Mouse (Mus musculus): Measurements from ENCODE around the gene Gm42742. TPM values are rescaled to one million over a fixed set of nuclear protein-coding genes. Genes with fewer than 3 reads are reported as not detected.
A peak's percentile ranks its signal among the peaks of the same experiment; 100 is the strongest.

Gene Gm42742
- polyA plus RNA-seq, 1 experiment: 52.5 TPM

DNA sequence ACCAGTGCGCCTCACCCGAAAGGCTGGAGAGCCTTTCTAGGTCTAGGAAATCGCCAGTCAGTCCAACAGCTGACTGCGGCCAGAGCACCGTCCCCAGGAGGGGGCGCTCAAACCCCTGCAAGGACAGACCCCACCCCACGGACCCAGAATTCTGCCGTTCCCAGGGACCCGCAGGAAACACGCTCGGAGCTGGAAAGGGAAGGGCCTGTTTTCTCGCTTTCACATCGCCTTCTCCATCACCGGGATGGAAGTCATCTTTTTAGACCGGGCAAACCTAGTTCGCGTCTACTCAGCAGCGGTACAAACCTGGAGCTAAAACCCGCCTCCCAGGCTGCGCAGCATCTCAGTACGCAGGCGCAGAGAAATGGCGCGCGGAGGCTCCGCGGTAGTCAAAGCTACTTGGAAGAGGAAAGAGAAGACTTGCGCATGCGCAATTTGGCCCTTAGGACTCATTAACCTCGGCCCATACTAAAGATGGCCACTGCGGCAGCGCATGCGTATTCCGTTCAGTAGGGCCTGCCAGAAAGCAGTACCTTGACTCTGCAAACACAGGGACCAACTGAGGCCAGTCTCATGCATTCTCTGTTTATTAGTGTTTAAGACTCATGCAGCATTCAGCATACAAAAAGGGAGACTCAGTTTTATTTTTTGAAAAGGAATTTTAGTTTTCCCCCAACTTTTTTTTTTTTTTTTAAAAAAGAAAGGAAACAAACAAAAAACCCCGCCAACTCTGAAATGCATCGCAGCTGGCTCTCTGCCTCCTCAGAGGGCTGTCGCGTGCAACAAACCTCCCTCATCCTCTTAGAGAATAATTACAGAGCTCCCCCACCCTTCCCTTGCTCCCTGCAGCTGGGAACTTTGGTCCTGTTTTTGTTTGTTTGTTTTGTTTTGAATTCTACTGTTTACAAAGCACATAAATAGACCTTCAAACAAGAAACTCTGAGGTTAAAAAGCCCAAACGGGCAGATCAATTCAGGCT, 3.6 kb downstream of the Gm42742 start, which contains the start of gene Pagr1a:
Gene Pagr1a, minus strand, starts transcription at position 382 of the 979 bp plus-strand sequence.
- 3% methylated on average over 39 of the region's 39 CpGs for WGBS
- peak within 1 kb of the TSS; percentile 96 for H3K27ac ChIP-seq (ENCODE audit: control insufficient read depth, insufficient read depth, low read depth, low read length, poor library complexity)
- H3K4me1 ChIP-seq (ENCODE audit: control insufficient read depth, insufficient read depth, low read length): peaks cover 5% of the 10 kb centered on the region; the same call in 1 of the 2 replicates
- peak within 1 kb of the TSS; percentile 87 for H3K4me3 ChIP-seq (replicated peaks; ENCODE audit: control insufficient read depth, low read depth, low read length)
- TF ChIP-seq POLR2A (IDR thresholded peaks at IDR 0.05; ENCODE audit: borderline replicate concordance, control insufficient read depth, low read depth, low read length) (peak; percentile 59; the same call in 1 of the 2 replicates), CTCF (IDR thresholded peaks at IDR 0.05; ENCODE audit: control insufficient read depth, insufficient read depth, low read length) (peak; percentile 76)

DNA sequence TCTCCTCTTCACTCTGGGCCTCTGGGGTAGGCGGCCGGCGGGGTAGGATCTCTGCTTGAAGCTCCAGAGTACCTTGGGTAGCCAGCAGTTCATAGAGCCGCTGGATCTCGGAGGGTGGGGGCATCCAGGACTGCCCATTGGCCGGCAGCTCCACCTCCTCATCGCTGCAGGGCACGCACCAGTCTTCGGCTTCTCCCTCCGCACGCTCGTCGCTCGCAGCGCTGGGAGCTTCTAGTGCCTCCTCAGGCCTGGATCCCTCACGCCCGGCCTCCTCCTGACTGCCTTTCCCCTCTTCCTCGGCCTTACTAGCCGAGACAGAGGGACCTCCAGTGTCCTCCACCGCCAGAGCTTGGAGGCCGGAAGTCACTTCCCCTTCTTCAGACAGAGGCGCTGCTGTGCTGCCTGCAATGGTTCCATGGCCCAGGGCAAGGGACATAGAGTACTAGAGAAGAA, 4.4 kb downstream of the Gm42742 start:
- Histone ChIP-seq H3K4me1 (ENCODE audit: control insufficient read depth, insufficient read depth, low read length) (peaks cover 5% of the 10 kb centered on the region; the same call in 1 of the 2 replicates), H3K27ac (ENCODE audit: control insufficient read depth, insufficient read depth, low read depth, low read length, poor library complexity) (peak overlapping the region; percentile 96), H3K4me3 (replicated peaks; ENCODE audit: control insufficient read depth, low read depth, low read length) (peak overlapping the region; percentile 87)
- no peak for TF ChIP-seq CTCF (IDR thresholded peaks at IDR 0.05; ENCODE audit: control insufficient read depth, insufficient read depth, low read length)
- peak; percentile 82; the same call in 1 of the 2 replicates for TF ChIP-seq POLR2A (IDR thresholded peaks at IDR 0.05; ENCODE audit: borderline replicate concordance, control insufficient read depth, low read depth, low read length)
- WGBS: under 1% methylated on average over 22 of the region's 22 CpGs

DNA sequence TGATC, 4.6 kb downstream of the Gm42742 start, which contains the start of gene Pagr1b:
Gene Pagr1b, minus strand, starts transcription at position 4 of the 5 bp plus-strand sequence.
- TF ChIP-seq CTCF (IDR thresholded peaks at IDR 0.05; ENCODE audit: control insufficient read depth, insufficient read depth, low read length) (no peak), POLR2A (IDR thresholded peaks at IDR 0.05; ENCODE audit: borderline replicate concordance, control insufficient read depth, low read depth, low read length) (no peak)
- Histone ChIP-seq H3K27ac (ENCODE audit: control insufficient read depth, insufficient read depth, low read depth, low read length, poor library complexity) (peak within 1 kb of the TSS; percentile 96), H3K4me1 (ENCODE audit: control insufficient read depth, insufficient read depth, low read length) (peaks cover 5% of the 10 kb centered on the region; the same call in 1 of the 2 replicates), H3K4me3 (replicated peaks; ENCODE audit: control insufficient read depth, low read depth, low read length) (peak within 1 kb of the TSS; percentile 87)

DNA sequence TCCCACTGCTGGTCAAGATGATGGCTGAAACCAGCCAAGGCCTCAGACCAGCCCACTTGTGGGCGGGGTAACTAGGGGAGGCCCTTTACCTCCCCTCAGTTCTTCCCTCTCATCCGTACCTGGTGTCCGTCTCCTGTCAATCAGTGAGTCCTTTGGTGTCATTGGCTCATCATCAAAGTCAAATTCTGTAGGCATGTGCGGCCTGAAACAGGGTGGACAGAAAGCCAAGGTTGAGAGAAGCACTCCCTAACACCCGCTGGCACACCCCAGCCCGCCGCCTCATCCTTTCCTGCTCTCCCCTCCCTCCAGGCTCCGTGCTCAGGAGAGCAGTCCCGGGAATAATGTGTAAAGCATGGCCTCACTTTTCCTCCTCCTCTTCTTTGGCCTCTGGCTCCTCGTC, 4.8 kb downstream of the Gm42742 start:
- Histone ChIP-seq H3K4me1 (ENCODE audit: control insufficient read depth, insufficient read depth, low read length) (peaks cover 5% of the 10 kb centered on the region; the same call in 1 of the 2 replicates), H3K27ac (ENCODE audit: control insufficient read depth, insufficient read depth, low read depth, low read length, poor library complexity) (peak overlapping the region; percentile 96), H3K4me3 (replicated peaks; ENCODE audit: control insufficient read depth, low read depth, low read length) (peak overlapping the region; percentile 87)
- WGBS: 5% methylated on average over 10 of the region's 10 CpGs
- TF ChIP-seq CTCF (IDR thresholded peaks at IDR 0.05; ENCODE audit: control insufficient read depth, insufficient read depth, low read length): no peak
- TF ChIP-seq POLR2A (IDR thresholded peaks at IDR 0.05; ENCODE audit: borderline replicate concordance, control insufficient read depth, low read depth, low read length): no peak

DNA sequence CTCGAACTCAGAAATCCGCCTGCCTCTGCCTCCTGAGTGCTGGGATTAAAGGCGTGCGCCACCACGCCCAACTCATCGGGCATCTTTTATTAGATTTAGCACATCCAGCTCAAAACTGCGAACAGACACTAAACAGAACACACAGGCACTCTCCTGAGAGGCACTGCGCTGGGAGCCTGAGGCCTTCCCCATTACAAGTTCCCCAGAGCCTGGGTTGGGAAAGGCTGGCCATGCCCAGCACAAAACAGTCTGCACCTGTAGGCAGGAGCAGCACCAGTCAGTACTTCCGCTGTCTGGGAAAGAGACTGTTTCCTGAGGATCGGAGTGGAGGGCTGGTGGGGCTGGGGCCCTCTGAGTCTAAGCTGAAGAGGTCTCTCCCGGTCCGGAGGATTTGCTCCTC, 5.9 kb downstream of the Gm42742 start:
- TF ChIP-seq CTCF (IDR thresholded peaks at IDR 0.05; ENCODE audit: control insufficient read depth, insufficient read depth, low read length) (no peak), POLR2A (IDR thresholded peaks at IDR 0.05; ENCODE audit: borderline replicate concordance, control insufficient read depth, low read depth, low read length) (no peak)
- Histone ChIP-seq H3K4me3 (replicated peaks; ENCODE audit: control insufficient read depth, low read depth, low read length) (no peak overlapping the region), H3K27ac (ENCODE audit: control insufficient read depth, insufficient read depth, low read depth, low read length, poor library complexity) (no peak overlapping the region), H3K4me1 (ENCODE audit: control insufficient read depth, insufficient read depth, low read length) (peaks cover 3% of the 10 kb centered on the region; the same call in 1 of the 2 replicates)
- 93% methylated on average over 12 of the region's 12 CpGs for WGBS

DNA sequence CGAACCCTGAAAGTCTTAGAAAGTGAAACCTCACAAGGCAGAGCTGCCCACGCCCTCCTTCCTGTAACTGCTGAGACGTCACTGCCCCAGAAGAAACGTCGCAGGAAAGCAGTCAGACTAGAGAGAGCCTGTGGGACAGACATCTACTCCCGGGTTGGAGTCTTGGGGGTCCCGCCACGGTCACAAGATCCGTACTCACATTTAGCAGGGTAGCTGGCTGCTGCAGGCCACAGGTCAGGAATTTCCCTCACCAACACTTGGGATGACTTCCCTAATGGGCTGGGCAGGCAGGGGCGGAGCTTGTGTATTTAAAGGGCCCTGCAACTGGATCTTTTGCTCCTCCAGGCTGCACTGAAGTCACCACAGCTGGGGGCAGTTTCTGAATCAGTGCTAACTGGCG, 6.6 kb downstream of the Gm42742 start, which contains the start of gene Mvp:
Gene Mvp, minus strand, starts transcription at position 302 of the 400 bp plus-strand sequence.
- peaks cover 3% of the 10 kb centered on the region; the same call in 1 of the 2 replicates for H3K4me1 ChIP-seq (ENCODE audit: control insufficient read depth, insufficient read depth, low read length)
- WGBS: under 1% methylated on average over 11 of the region's 11 CpGs
- TF ChIP-seq POLR2A (IDR thresholded peaks at IDR 0.05; ENCODE audit: borderline replicate concordance, control insufficient read depth, low read depth, low read length) (no peak), CTCF (IDR thresholded peaks at IDR 0.05; ENCODE audit: control insufficient read depth, insufficient read depth, low read length) (no peak)
- peak within 1 kb of the TSS; percentile 70 for H3K4me3 ChIP-seq (replicated peaks; ENCODE audit: control insufficient read depth, low read depth, low read length)
- H3K27ac ChIP-seq (ENCODE audit: control insufficient read depth, insufficient read depth, low read depth, low read length, poor library complexity): peak within 1 kb of the TSS; percentile 84

DNA sequence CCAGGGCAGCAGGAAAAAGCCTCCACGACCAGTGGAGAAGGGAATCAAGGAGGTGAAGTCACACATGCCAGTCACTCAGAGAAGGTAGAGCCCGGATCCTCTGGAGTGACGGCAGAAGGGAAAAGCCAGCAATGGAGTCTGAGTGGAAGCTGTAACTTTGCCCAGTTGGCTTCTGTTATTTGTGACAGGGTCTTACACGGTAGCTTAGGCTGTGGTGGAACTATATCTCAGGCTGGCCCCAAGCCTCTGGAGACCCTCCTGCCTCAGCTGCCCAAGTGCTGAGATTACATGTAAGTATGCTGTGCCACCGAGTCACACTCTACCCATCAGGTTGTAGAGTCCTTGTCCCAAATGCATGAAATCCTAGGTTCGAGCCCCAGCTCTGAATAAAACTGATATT, 7.5 kb downstream of the Gm42742 start:
- Histone ChIP-seq H3K4me1 (ENCODE audit: control insufficient read depth, insufficient read depth, low read length) (peaks cover 6% of the 10 kb centered on the region), H3K4me3 (replicated peaks; ENCODE audit: control insufficient read depth, low read depth, low read length) (no peak overlapping the region), H3K27ac (ENCODE audit: control insufficient read depth, insufficient read depth, low read depth, low read length, poor library complexity) (no peak overlapping the region)
- WGBS: 82% methylated on average over 6 of the region's 6 CpGs
- TF ChIP-seq POLR2A (IDR thresholded peaks at IDR 0.05; ENCODE audit: borderline replicate concordance, control insufficient read depth, low read depth, low read length) (no peak), CTCF (IDR thresholded peaks at IDR 0.05; ENCODE audit: control insufficient read depth, insufficient read depth, low read length) (no peak)

DNA sequence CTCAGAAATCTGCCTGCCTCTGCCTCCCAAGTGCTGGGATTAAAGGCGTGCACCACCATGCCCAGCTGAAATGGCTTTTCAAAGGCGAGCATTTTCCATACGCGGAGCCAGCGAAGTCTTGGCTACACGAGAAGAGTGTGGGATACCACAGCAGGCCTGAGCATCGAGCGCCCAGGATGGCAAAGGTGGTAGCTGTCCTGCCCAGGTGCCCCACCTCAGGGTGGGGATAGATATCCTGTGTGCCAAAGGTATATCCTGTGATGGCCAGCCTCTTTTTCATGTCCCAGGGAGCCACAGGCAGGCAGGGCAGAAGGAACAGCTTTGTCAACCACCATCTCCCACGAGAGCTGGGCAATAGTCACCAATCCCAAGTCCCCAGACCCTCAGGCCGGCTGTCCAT, 8.1 kb downstream of the Gm42742 start:
- H3K4me1 ChIP-seq (ENCODE audit: control insufficient read depth, insufficient read depth, low read length): peaks cover 10% of the 10 kb centered on the region
- 89% methylated on average over 10 of the region's 10 CpGs for WGBS
- TF ChIP-seq CTCF (IDR thresholded peaks at IDR 0.05; ENCODE audit: control insufficient read depth, insufficient read depth, low read length) (no peak), POLR2A (IDR thresholded peaks at IDR 0.05; ENCODE audit: borderline replicate concordance, control insufficient read depth, low read depth, low read length) (no peak)
- H3K4me3 ChIP-seq (replicated peaks; ENCODE audit: control insufficient read depth, low read depth, low read length): no peak overlapping the region
- H3K27ac ChIP-seq (ENCODE audit: control insufficient read depth, insufficient read depth, low read depth, low read length, poor library complexity): no peak overlapping the region
